Comparison of ENCODE assay signal across 8 mouse cellular contexts in the genomic region with DNA sequence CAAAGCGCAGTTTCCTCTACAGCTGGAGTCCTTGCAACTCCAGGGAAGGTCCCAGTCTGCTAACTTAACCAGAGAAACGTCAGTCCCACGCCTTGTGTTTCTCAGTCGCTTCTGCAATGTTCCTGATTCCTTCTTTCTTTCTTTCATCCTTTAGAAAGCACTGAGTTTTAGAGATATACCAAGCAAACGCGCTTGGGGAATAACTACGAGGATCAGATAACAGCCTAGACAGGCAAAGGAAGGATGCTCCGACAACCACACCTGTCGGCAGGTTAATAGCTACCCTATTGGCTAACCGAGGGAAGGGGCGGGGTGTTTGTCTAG. TPM values are rescaled to one million over a fixed set of nuclear protein-coding genes. Genes with fewer than 3 reads are reported as not detected.
DNase-seq lines count a peak whose midpoint lies in the region; ATAC-seq and TF ChIP-seq lines count a peak whose summit lies in the region.

No protein-coding gene starts in this region.

- WGBS in kidney, adult 2 months, result 2% methylated on average over 11 of the region's 11 CpGs
- 1% methylated on average over 11 of the region's 11 CpGs for WGBS in forebrain, embryonic 13.5 days

- no peak for ATAC-seq in G1E (ENCODE audit: extremely low read depth, insufficient number of reproducible peaks, low FRiP score, poor library complexity, severe bottlenecking)
- ATAC-seq in forebrain, embryonic 13.5 days, result no peak
- no peak for ATAC-seq in granulocyte monocyte progenitor cell, adult 5-6 weeks (replicated peaks; ENCODE audit: poor library complexity, severe bottlenecking)

- H3K4me3 ChIP-seq in kidney, adult 2 months (ENCODE audit: insufficient read depth, low read depth, low read length), result peak overlapping the region; percentile 23
- H3K4me3 ChIP-seq in G1E (ENCODE audit: low read depth, low read length), result peak overlapping the region; percentile 86
- peak overlapping the region; percentile 95 for H3K4me3 ChIP-seq in forebrain, embryonic 13.5 days

- no peak overlapping the region for H3K27ac ChIP-seq in kidney, adult 2 months (ENCODE audit: insufficient read depth, low read depth, low read length)
- peak overlapping the region; percentile 97; the same call in 1 of the 2 replicates for H3K27ac ChIP-seq in forebrain, embryonic 13.5 days

- H3K4me2 ChIP-seq in forebrain, embryonic 13.5 days, result peak overlapping the region; percentile 93

- no peaks in the 10 kb centered on the region for H3K9me3 ChIP-seq in G1E (replicated peaks)
- no peaks in the 10 kb centered on the region for H3K9me3 ChIP-seq in forebrain, embryonic 13.5 days (replicated peaks)

- no peak for TF ChIP-seq CTCF in kidney, adult 2 months (conservative IDR thresholded peaks at IDR 0.05; ENCODE audit: insufficient read depth, insufficient read length, low read depth, low read length)
- no peak for TF ChIP-seq CTCF in G1E (IDR thresholded peaks at IDR 0.05; ENCODE audit: low read depth, low read length)

- no peak for DNase-seq in kidney, adult 2 months
- DNase-seq in kidney, adult 18-20 months, result no peak
- DNase-seq in G1E (ENCODE audit: low spot score), result no peak
- DNase-seq in liver, result peak; percentile 95
- peak; percentile 87 to 89 for DNase-seq in spleen, postnatal 14 days (ENCODE audit: low spot score in 2 of 2)
- no peak for DNase-seq in natural killer cell, adult 2 months (ENCODE audit: low spot score in 2 of 2)

- H3K4me1 ChIP-seq in kidney, adult 2 months (ENCODE audit: control insufficient read depth, insufficient read depth, low read length), result peaks cover 14% of the 10 kb centered on the region
- H3K4me1 ChIP-seq in G1E (ENCODE audit: insufficient read depth, low read depth, low read length), result peaks cover 56% of the 10 kb centered on the region
- peaks cover 38% of the 10 kb centered on the region for H3K4me1 ChIP-seq in forebrain, embryonic 13.5 days

- no peaks in the 10 kb centered on the region for H3K36me3 ChIP-seq in kidney, adult 2 months (ENCODE audit: control insufficient read depth, insufficient read depth, low read length)
- peaks cover 69% of the 10 kb centered on the region for H3K36me3 ChIP-seq in G1E (replicated peaks)
- peaks cover 38% of the 10 kb centered on the region for H3K36me3 ChIP-seq in forebrain, embryonic 13.5 days (ENCODE audit: poor library complexity, severe bottlenecking)

- H3K9ac ChIP-seq in forebrain, embryonic 13.5 days, result 0 out of 2 replicates have a peak overlapping the region, but pooled peaks have one; percentile 1

- TF ChIP-seq POLR2A in kidney, adult 2 months (IDR thresholded peaks at IDR 0.05; ENCODE audit: low read depth, low read length), result no peak

- no peaks in the 10 kb centered on the region for H3K27me3 ChIP-seq in kidney, adult 2 months (replicated peaks; ENCODE audit: control insufficient read depth, insufficient read depth, low read length)
- H3K27me3 ChIP-seq in G1E (ENCODE audit: insufficient read depth, low read length), result no peaks in the 10 kb centered on the region
- no peaks in the 10 kb centered on the region for H3K27me3 ChIP-seq in forebrain, embryonic 13.5 days

RNA-seq across cellular contexts. Expression of a gene that starts 0.8 kb away (rescaled TPM):
- 41.9 and 45.0 TPM in 2 replicates for polyA plus RNA-seq in kidney, adult 2 months (2012; rRNA removed)
- total RNA-seq in G1E (2014; fragmentation: Nextera tagmentation) (245 and 285 TPM in 2 replicates), G1E (2017) (13.9 and 20.7 TPM in 2 replicates)
- polyA plus RNA-seq in G1E (2012), result 506 and 556 TPM in 2 replicates
- 55.3 and 56.3 TPM in 2 replicates for polyA plus RNA-seq in forebrain, embryonic 13.5 days (2015; fragmentation: Nextera tagmentation; extraction: Ambion mirVana)
- total RNA-seq in granulocyte monocyte progenitor cell, adult 5-6 weeks (2014; fragmentation: Nextera tagmentation), result 138 and 156 TPM in 2 replicates
- 19.0 and 22.7 TPM in 2 replicates for total RNA-seq in granulocyte monocyte progenitor cell, adult 5-6 weeks (2017)

RNA-seq across cellular contexts. Expression of a gene that starts 14.5 kb away (rescaled TPM):
- 21.3 and 24.1 TPM in 2 replicates for polyA plus RNA-seq in kidney, adult 2 months (2012; rRNA removed)
- 34.4 and 43.3 TPM in 2 replicates for total RNA-seq in G1E (2014; fragmentation: Nextera tagmentation)
- total RNA-seq in G1E (2017), result 97.9 and 104 TPM in 2 replicates
- 52.6 and 59.2 TPM in 2 replicates for polyA plus RNA-seq in G1E (2012)
- polyA plus RNA-seq in forebrain, embryonic 13.5 days (2015; fragmentation: Nextera tagmentation; extraction: Ambion mirVana), result 134 and 149 TPM in 2 replicates
- 47.8 and 91.0 TPM in 2 replicates for total RNA-seq in granulocyte monocyte progenitor cell, adult 5-6 weeks (2014; fragmentation: Nextera tagmentation)
- 123 and 132 TPM in 2 replicates for total RNA-seq in granulocyte monocyte progenitor cell, adult 5-6 weeks (2017)

RNA-seq across cellular contexts. Expression of a gene that starts 14.6 kb away (rescaled TPM):
- 7.6 and 9.9 TPM in 2 replicates for polyA plus RNA-seq in kidney, adult 2 months (2012; rRNA removed)
- total RNA-seq in G1E (2014; fragmentation: Nextera tagmentation) (22.2 and 38.2 TPM in 2 replicates), G1E (2017) (29.1 and 40.2 TPM in 2 replicates)
- 44.0 and 44.2 TPM in 2 replicates for polyA plus RNA-seq in G1E (2012)
- polyA plus RNA-seq in forebrain, embryonic 13.5 days (2015; fragmentation: Nextera tagmentation; extraction: Ambion mirVana), result 31.3 and 33.1 TPM in 2 replicates
- total RNA-seq in granulocyte monocyte progenitor cell, adult 5-6 weeks (2014; fragmentation: Nextera tagmentation), result 32.8 and 33.8 TPM in 2 replicates
- total RNA-seq in granulocyte monocyte progenitor cell, adult 5-6 weeks (2017), result 32.5 and 36.8 TPM in 2 replicates

RNA-seq across cellular contexts. Expression of a gene that starts 21.3 kb away (rescaled TPM):
- polyA plus RNA-seq in kidney, adult 2 months (2012; rRNA removed), result 5.5 and 6.8 TPM in 2 replicates
- 8.2 and 9.0 TPM in 2 replicates for total RNA-seq in G1E (2014; fragmentation: Nextera tagmentation)
- total RNA-seq in G1E (2017), result 7.6 and 7.7 TPM in 2 replicates
- polyA plus RNA-seq in G1E (2012), result 10.4 and 11.0 TPM in 2 replicates
- 16.1 and 19.2 TPM in 2 replicates for polyA plus RNA-seq in forebrain, embryonic 13.5 days (2015; fragmentation: Nextera tagmentation; extraction: Ambion mirVana)
- total RNA-seq in granulocyte monocyte progenitor cell, adult 5-6 weeks (2014; fragmentation: Nextera tagmentation), result 5.2 and 6.6 TPM in 2 replicates
- total RNA-seq in granulocyte monocyte progenitor cell, adult 5-6 weeks (2017), result 4.7 and 7.2 TPM in 2 replicates

RNA-seq across cellular contexts. Expression of a gene that starts 27.1 kb away (rescaled TPM):
- 722 and 885 TPM in 2 replicates for polyA plus RNA-seq in kidney, adult 2 months (2012; rRNA removed)
- total RNA-seq in G1E (2014; fragmentation: Nextera tagmentation), result 179 and 192 TPM in 2 replicates
- 234 and 290 TPM in 2 replicates for total RNA-seq in G1E (2017)
- 18.5 and 18.9 TPM in 2 replicates for polyA plus RNA-seq in G1E (2012)
- polyA plus RNA-seq in forebrain, embryonic 13.5 days (2015; fragmentation: Nextera tagmentation; extraction: Ambion mirVana), result 452 and 481 TPM in 2 replicates
- total RNA-seq in granulocyte monocyte progenitor cell, adult 5-6 weeks (2014; fragmentation: Nextera tagmentation), result 395 and 454 TPM in 2 replicates
- 132 and 210 TPM in 2 replicates for total RNA-seq in granulocyte monocyte progenitor cell, adult 5-6 weeks (2017)

Comparison
In these comparisons a context has a peak if more than half of its experiments do, and no peak if none do; other contexts are left out.
1. DNase-seq: peak in liver (single experiment) and spleen, postnatal 14 days (2 of 2); none in kidney, adult 2 months (single experiment), kidney, adult 18-20 months (single experiment), G1E (single experiment) and natural killer cell, adult 2 months (0 of 2).
2. H3K4me3 ChIP-seq: peak in every context shown above with its lines; median percentile 95 in forebrain, embryonic 13.5 days; 86 in G1E; 23 in kidney, adult 2 months.